Mouse (Mus musculus): ENCODE measurements around the gene Scrn2. TPM values are rescaled to one million over a fixed set of nuclear protein-coding genes. Genes with fewer than 3 reads are reported as not detected.

The Scrn2 gene
- total and polyA plus RNA-seq, 3 experiments = 14.8 to 26.7 TPM; not detected in 1

GRCm38 (mm10) chr11:96982355-96982754 is 47.4 kb upstream of the Scrn2 start (continued):
- TF ChIP-seq ZNF384 (IDR thresholded peaks at IDR 0.05; ENCODE audit: low read depth, low read length) (peak; percentile 49; the same call in 1 of the 2 replicates), MAFK (IDR thresholded peaks at IDR 0.05; ENCODE audit: borderline replicate concordance, low read depth, low read length) (no peak), ETS1 (IDR thresholded peaks at IDR 0.05; ENCODE audit: low read depth, low read length) (peak; percentile 24; the same call in 1 of the 2 replicates), BHLHE40 (IDR thresholded peaks at IDR 0.05; ENCODE audit: borderline replicate concordance, low read depth, low read length) (peak; percentile 39; the same call in 1 of the 2 replicates), MYC (IDR thresholded peaks at IDR 0.05; ENCODE audit: low read depth, low read length) (peak; percentile 87), GABPA (IDR thresholded peaks at IDR 0.05; ENCODE audit: low read depth, low read length) (no peak), E2F4 (IDR thresholded peaks at IDR 0.05; ENCODE audit: borderline replicate concordance, low read depth, low read length) (no peak), TAL1 (IDR thresholded peaks at IDR 0.05; ENCODE audit: low read length) (no peak), SIN3A (IDR thresholded peaks at IDR 0.05; ENCODE audit: low read length) (peak; percentile 84), MXI1 (IDR thresholded peaks at IDR 0.05; ENCODE audit: low read depth, low read length) (peak; percentile 49; the same call in 1 of the 2 replicates), SMC3 (IDR thresholded peaks at IDR 0.05; ENCODE audit: low read depth, low read length) (peak; percentile 100), NELFE (IDR thresholded peaks at IDR 0.05; ENCODE audit: low read depth, low read length) (no peak), ZC3H11A (IDR thresholded peaks at IDR 0.05; ENCODE audit: low read depth, low read length) (peak; percentile 100), MYB (IDR thresholded peaks at IDR 0.05; ENCODE audit: low read depth, low read length) (no peak), TCF12 (IDR thresholded peaks at IDR 0.05; ENCODE audit: low read depth, low read length) (0 out of 2 replicates have a peak, but pooled peaks have one; percentile 27), MEF2A (IDR thresholded peaks at IDR 0.05; ENCODE audit: extremely low read depth, insufficient replicate concordance, low read depth, low read length, poor library complexity, severe bottlenecking) (no peak), ZMIZ1 (IDR thresholded peaks at IDR 0.05; ENCODE audit: low read depth, low read length) (no peak), NRF1 (IDR thresholded peaks at IDR 0.05; ENCODE audit: insufficient read depth, low read depth, low read length, poor library complexity, severe bottlenecking) (no peak), POLR2A (IDR thresholded peaks at IDR 0.05; ENCODE audit: control insufficient read depth in 1 of 2, insufficient read depth in 1 of 2, low read depth in 1 of 2, low read length in 2 of 2, poor library complexity in 1 of 2) (no peak), CHD1 (IDR thresholded peaks at IDR 0.05; ENCODE audit: low read depth, low read length) (no peak), KAT2A (conservative IDR thresholded peaks at IDR 0.05; ENCODE audit: low read depth, low read length) (no peak), RCOR1 (IDR thresholded peaks at IDR 0.05; ENCODE audit: low read depth, low read length) (peak; percentile 41; the same call in 1 of the 2 replicates), USF1 (IDR thresholded peaks at IDR 0.05; ENCODE audit: low read depth, low read length) (peak; percentile 67)

- Histone ChIP-seq H3K9ac (ENCODE audit: control insufficient read depth, low read depth, low read length, poor library complexity, severe bottlenecking) (no peak within 1 kb of the TSS), H3K9me3 (replicated peaks; ENCODE audit: insufficient read depth, low read length) (no peaks in the 10 kb centered on the region), H3K4me1 (ENCODE audit: control insufficient read depth in 1 of 2, insufficient read depth in 2 of 2, low read length in 2 of 2) (peaks cover 5 to 14% of the 10 kb centered on the region in 2 experiments), H3K36me3 (ENCODE audit: control insufficient read depth in 1 of 2, insufficient read depth in 2 of 2, low read length in 2 of 2) (peaks cover 0 to 5% of the 10 kb centered on the region in 2 experiments; a peak in 2 of 4 replicates), H3K79me2 (ENCODE audit: control insufficient read depth, insufficient read depth, low read length, poor library complexity) (peaks cover 1% of the 10 kb centered on the region; the same call in 1 of the 2 replicates), H3K4me3 (ENCODE audit: control insufficient read depth in 1 of 2, insufficient read depth in 1 of 2, low read depth in 2 of 2, low read length in 2 of 2) (no peak within 1 kb of the TSS), H3K27ac (ENCODE audit: control insufficient read depth, low read depth, low read length) (no peak within 1 kb of the TSS), H3K27me3 (ENCODE audit: control insufficient read depth in 1 of 2, insufficient read depth in 2 of 2, low read length in 2 of 2) (peaks cover 0 to 4% of the 10 kb centered on the region in 2 experiments; a peak in 2 of 4 replicates)
- no peak for DNase-seq (ENCODE audit: low read depth, low spot score)
- TF ChIP-seq MAZ (IDR thresholded peaks at IDR 0.05; ENCODE audit: low read depth, low read length) (no peak), POLR2A (IDR thresholded peaks at IDR 0.05; ENCODE audit: control insufficient read depth in 1 of 2, insufficient read depth in 1 of 2, low read depth in 1 of 2, low read length in 2 of 2, poor library complexity in 1 of 2) (no peak), ETS1 (IDR thresholded peaks at IDR 0.05; ENCODE audit: low read depth, low read length) (no peak), JUND (IDR thresholded peaks at IDR 0.05; ENCODE audit: low read depth, low read length) (no peak), ZC3H11A (IDR thresholded peaks at IDR 0.05; ENCODE audit: low read depth, low read length) (no peak), NRF1 (IDR thresholded peaks at IDR 0.05; ENCODE audit: insufficient read depth, low read depth, low read length, poor library complexity, severe bottlenecking) (no peak), POLR2AphosphoS2 (IDR thresholded peaks at IDR 0.05; ENCODE audit: low read length) (no peak)
These were observed 46.9 kb upstream of the Scrn2 start, which contains the start of gene Sp2 for GRCm38 (mm10) chr11:96982859-96983258. Gene Sp2, minus strand, starts transcription at chr11:96982959.

All from MEL (cell line).